Mouse (Mus musculus): Measurements from ENCODE around the gene Gsto1.

DNA sequence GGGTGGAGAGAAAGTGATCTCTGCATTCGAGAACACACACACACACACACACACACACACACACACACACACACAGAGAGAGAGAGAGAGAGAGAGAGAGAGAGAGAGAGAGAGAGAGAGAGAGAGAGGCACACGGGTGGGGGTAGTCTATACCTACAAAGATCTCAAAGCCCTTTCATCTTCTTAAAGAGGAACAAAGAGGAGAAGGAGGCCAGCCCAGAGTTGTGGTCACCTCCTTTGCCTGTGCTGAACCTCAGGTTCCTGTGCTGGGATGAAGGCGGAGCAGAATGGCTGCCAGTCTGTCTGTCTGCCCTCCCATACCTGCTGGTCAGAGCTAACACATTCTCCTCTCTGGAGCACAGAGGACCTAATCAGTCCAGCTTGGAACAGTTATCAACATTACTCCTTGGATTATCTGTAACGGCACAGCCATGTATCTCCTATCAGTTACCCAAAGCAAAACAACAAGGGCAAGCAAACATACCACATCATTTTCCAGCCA, 55.4 kb downstream of the Gsto1 start:
- no peak for TF ChIP-seq EP300 (IDR thresholded peaks at IDR 0.05)
- TF ChIP-seq CTCF (IDR thresholded peaks at IDR 0.05) = no peak
